Mouse (Mus musculus) lung, postnatal 4 days (tissue): ENCODE data around the gene Shroom1.
"Not testable (repeated sequence)": the region's sequence is repeated elsewhere in the genome, so short reads cannot be mapped to it uniquely, and the experiment has no call there.

Source experiments
- DNase-seq, 2 experiments: peaks; one replicate each; pipeline ENCODE4 v3.0.0; 2021

Shroom1 gene

GRCm38 (mm10) chr11:53456474-53457371 lies at the start of gene Shroom1, which contains the start of gene Gm10447:
TSS of gene Shroom1 (plus strand) at chr11:53457205.
TSS of gene Gm10447 (minus strand) at chr11:53457110.
- DNase-seq, result peak; percentile 76 to 84

DNA sequence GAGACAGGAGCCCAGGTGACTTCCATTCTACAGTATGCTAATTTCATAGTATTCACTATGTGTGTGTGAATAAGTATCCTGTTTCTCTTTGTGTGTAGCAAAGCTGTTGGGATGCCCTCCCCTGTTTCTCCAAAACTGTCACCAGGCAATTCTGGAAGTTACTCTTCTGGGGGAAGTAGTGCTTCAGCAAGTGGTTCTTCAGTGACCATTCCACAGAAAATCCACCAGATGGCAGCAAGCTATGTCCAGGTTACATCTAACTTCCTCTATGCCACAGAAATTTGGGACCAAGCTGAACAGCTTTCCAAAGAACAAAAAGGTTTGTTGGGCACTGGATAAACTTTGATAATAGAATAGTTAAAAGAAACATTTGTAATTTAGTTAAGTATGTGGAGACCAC lies 45.3 kb upstream of the Shroom1 start:
- DNase-seq, result no peak

GRCm38 (mm10) chr11:53413871-53414270 lies 43.1 kb upstream of the Shroom1 start:
- DNase-seq, result no peak

DNA sequence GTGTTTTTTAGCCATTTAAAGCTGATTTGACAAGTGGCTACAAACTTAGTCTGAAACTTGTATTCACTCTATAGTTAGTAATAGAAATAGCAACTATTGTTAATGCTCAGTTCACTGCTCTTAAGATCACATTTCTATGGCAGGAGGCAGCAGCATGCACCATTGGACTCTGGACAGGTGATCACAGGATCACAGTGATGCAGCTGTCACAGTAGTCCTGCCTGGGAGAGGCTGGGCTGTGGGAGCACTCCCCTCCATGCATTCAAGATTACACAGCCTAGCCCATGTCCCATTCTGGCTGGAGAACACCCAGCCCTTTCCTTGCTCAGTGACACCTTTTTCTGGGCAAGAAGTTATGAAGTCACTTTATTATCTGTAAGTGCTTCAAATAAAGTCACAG lies 39.0 kb upstream of the Shroom1 start:
- DNase-seq, result no peak

GRCm38 (mm10) chr11:53423036-53423435 lies 34.0 kb upstream of the Shroom1 start, which contains the start of gene Leap2:
TSS of gene Leap2 (minus strand) at chr11:53423170.
- DNase-seq, result no peak

DNA sequence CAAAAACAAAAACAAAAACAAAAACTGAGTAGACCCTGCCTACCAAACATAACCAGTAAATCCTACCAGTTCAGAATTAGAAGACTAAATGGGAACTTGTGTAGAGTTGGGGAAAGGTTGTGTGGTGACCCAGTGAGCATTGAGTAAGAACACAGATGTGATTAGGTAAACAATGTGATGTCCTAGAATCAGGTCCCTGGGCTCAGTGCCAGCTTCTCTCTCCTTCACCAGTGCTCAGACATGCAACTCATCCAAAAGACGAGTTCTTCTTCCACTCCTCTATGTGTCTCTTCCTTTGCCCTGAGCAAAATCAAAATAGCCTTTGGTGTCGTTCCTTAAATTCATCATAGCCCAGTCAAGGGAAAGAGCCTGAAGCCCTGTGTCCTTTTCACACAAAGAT lies 32.2 kb upstream of the Shroom1 start:
- no peak for DNase-seq

GRCm38 (mm10) chr11:53425251-53425650 lies 31.8 kb upstream of the Shroom1 start:
- DNase-seq, result no peak

DNA sequence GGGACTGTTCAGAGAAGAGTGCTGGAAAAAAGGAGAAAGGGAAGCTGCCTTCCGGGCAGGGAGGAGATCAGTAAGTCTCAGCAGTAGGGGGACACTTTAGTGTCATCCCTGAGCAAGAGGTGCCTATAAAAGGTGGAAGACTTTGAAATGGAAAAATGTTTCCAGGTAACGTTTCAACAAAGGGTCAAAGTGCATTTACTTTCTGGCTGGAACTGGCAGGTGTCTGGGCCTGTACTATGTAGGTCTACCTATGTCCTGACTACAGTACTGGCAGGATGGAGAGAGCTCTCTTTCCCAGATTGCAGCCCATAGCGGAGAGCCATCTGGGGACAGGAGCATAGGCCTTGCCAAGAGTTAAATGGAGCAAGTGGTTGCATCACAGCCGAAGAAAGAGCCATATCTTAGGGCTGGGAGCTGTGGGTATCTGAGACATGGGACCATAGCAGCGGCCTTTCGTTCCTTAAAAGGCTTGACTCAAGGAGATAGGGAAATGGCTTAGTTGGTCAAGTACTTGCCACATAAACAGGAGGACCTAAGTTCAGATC lies 31.2 kb upstream of the Shroom1 start:
- no peak for DNase-seq

- DNase-seq, result not testable (repeated sequence)
These were observed 30.1 kb upstream of the Shroom1 start for GRCm38 (mm10) chr11:53426914-53427313.

DNA sequence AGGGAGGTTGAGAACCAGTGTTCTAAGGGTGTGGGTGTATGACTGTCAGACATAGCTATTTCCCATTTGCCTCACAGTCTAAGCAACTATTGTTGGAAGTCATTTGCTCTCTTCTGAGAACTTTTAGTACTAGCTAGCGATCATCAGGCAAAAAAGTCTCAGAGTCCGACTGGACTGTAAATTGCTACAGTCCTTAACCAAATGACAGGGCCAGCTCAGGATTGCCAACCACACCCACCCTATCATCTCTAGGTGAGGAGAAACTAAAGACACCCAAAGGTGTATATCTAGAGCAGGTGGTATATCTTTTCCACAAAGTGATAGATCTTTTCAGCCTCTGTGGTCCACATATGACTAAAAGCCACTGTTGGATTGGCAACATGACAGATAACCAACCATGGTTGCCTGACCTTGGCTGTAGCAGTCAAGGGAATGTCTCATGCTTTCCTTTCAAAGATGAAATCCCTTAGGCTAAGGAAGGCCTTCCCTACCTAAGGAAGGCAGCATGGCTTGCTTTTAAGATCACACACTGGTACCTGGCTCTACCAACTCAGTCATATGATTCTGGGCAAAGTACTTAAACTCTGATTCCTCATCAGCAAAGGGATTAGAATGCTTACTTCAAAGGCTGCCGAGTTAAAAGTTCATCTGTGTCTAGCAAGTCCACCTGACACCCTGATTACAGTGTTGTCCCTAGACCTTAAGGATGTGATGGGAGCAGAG lies 28.9 kb upstream of the Shroom1 start:
- DNase-seq, result no peak

DNA sequence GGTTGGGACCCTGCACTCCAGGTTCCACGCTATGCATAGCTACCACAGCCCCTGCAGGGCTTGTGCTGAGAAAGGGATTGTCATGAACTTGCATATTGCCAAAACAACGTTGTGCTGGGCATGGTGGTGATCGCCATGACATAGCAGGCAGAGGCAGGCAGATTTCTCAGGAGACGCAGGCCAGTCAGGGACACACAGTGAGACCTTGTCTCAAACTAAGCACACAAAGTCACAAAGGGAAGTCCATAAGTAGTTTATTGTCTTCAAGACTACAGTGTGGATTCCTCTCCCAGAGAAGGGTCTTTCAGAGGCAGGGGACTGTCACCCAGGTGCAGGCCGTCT lies 28.3 kb upstream of the Shroom1 start:
- no peak for DNase-seq

- no peak for DNase-seq
These were observed 27.8 kb upstream of the Shroom1 start for GRCm38 (mm10) chr11:53429182-53429581.

DNA sequence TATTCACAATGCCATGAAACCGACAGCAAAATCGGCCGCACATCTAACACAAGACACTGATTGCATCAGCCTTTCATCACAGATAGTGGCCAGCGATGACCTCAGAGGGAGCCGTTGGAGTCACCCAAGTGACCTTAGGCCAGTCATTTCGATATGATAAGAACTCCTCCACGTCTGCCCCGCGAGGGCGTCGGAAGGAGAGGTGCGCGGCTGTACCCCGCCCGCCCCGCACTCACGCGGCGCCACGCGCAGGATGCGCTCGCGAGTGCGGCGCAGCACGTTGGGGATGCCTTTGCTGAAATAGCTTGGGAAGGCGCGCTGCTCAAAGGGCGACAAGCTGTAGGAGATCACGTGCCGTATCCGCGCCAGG lies 26.7 kb upstream of the Shroom1 start:
- DNase-seq, result no peak

GRCm38 (mm10) chr11:53430670-53431346 lies 26.2 kb upstream of the Shroom1 start, which contains the start of the genes Uqcrq and Gdf9:
TSS of gene Uqcrq (minus strand) at chr11:53430831.
TSS of gene Gdf9 (plus strand) at chr11:53431023.
- peak; percentile 99 for DNase-seq

DNA sequence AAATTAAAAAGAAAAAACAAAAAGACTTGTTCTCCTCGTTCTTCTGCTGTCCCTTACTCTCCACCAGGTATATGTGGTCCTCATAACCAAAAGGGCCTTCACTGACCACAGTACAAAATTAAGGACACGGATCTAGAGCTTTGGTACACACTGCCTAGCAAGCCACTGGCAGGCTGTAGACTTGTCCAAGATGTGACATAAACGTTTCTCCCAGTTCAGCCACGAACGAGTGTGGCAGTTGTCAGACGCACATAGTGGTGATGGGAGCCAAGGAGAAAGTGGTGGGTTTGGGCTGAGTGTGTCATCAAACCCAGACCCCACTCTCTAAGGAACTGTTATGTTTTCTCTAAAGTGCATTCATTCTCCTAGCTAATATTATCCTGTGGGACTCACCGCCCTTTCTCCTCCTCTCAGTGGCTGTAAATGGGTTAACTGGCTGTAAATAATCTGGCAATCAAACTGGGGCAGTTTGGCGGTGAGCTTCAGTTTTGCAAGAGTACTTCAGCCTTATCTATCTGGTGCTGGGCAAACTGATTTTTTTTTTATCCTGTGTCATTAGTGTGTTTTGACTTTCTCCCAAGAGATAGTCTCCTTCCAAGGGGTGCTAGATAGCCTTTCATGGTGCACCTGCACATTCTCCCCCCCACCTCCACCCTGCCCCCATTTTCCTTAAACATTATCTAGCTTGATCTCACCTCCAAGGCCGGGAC lies 25.5 kb upstream of the Shroom1 start:
- no peak for DNase-seq

- DNase-seq, result no peak
These were observed 23.9 kb upstream of the Shroom1 start for GRCm38 (mm10) chr11:53433057-53433456.

DNA sequence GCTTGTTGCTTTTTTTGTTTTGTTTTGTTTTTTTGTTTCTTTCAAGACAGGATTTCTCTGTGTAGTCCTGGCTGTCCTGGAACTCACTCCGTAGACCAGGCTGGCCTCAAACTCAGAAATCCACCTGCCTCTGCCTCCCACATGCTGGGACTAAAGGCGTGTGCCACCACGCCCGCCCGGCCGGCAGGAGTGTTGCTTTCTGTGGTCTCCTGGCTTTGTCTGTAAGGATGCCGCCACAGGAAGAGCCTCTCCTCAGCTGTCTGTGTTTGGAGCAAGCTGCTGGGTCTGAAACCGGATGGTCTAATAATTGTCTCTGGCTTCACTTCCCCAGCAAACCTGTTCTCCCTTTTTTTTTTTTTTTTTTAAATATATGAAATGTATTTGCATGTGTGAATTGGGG lies 21.5 kb upstream of the Shroom1 start:
- no peak for DNase-seq

DNA sequence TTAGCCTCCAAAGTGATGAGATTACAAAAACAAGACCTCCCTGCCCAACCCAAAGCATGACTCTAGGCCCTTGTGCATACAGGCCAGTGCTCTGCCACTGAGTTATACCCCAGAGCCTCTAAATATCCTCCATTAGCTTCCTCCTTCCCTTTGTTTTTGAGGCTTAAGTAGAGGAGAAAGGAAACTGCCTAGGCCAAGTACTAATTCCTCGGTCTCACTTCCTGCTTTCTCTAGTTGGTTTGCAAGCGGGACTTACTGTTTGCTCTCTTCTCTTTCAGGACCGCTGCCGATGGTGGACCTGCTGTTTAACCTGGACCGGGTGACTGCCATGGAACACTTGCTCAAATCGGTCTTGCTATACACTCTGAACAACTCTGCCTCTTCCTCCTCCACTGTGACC lies 20.7 kb upstream of the Shroom1 start:
- no peak for DNase-seq

DNA sequence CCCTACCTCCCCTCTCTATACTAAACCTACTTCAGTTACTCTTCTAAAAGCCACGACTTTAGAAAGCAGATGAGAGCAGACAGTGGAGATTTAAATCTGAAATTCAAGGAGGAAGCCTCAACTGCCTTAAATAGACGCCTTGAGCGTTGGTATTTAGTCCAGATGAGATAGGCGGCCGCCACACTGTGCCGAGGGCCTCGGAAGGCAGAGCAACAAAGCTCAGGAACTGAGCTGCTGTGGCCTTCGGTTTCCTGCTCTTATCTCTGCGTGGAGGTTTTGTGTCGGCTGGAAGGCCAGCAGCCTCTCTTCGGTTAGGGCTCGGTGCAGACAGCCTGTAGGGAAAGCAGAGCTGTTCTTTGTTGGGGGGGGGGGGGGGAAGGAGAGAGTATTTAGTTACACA lies 15.1 kb upstream of the Shroom1 start:
- no peak for DNase-seq

DNA sequence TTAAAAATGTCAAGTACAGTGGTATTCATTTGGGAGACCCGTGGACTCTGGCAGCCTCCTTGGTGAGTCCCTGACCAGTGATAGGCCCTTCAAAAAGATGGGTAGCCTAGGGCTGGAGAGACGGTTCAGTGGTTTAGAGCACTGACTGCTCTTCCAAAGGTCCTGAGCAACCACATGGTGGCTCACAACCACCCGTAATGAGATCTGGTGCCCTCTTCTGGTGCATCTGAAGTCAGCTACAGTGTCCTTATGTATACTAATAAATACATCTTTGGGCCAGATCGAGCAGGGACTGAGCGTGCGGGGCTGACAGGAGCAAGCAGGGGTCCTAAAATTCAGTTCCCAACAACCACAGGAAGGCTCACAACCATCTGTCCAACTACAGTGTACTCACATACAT lies 13.1 kb upstream of the Shroom1 start:
- peak in 1 of 2 experiments; percentile 61 for DNase-seq

DNA sequence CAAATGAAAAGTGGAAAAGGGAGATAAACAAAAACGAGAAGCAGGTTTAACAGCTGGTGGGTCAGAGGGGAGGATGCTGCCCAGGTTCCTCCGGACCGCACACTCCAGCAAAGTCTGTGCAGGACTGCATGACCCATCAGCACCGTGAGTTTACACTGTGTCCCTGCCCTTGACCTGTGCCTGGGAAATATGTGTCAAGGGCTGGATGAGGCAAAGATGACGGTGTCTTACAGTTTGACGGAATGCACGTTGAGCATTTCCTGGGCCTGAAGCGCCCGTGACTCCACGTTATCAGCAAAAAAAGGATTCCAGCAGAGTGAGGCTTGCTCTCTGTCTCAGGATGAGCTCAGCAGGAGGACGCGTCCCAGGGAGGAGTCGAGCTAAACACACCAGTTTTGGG lies 11.4 kb upstream of the Shroom1 start:
- DNase-seq, result no peak

DNA sequence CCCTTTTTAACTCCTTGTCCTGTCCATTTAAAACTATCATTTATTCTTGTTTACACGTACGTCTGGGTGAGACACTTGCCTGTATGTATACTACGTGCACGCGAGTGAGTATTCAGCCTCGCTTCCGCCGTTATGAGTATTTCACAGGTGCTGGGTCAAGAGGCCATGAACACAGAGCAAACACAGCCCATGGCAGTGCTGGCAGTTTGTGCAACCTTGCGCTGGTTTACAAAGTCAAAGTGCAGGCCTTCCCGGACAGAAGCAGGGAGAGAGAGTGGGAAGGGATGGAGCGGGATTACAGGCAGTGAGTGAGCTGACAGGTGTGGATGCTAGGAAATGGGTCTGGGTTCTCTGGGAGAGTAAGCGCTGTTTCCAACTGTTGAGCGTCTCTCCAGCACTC lies 10.8 kb upstream of the Shroom1 start:
- DNase-seq, result no peak

GRCm38 (mm10) chr11:53447996-53448395 lies 9.0 kb upstream of the Shroom1 start:
- no peak for DNase-seq
